ENCODE assay signal across 8 mouse cellular contexts in the genomic region with DNA sequence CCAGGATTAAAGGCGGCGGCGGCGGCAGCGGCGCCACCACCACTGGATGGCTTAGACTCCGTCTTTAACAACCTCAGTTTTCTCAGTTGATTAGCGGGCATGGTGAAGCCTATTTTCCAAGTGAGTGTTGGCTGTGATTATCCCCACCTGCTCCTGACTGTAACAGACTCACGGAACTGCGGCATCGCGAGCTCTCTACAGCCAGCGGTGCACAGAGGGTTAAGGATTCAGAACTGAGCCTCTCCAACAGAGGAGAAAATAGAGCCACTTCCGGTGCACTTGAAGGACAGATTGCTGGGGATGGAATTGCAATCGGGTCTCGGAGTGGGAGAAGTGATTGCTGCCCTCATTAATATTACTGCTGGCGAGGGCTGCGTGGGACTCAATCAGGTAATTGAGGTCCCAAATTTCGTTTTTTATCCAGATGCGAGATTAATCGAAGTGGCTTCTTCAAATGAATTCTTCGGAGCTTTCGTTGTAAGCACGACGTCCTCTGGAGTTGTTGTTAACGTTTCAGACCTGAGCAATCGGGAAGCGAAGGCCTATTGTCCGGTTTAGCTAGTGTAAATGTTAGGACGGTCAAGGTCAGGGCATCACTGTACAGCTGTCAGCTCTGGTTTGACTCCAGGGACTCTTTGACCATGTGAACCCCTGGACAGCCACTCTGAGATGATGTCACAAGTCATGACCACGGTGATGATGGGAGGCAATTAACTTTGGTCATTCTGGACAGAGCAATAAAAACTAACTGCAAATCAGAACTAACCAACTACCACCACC.
DNase-seq lines count a peak whose midpoint lies in the region; ATAC-seq lines count a peak whose summit lies in the region.

No protein-coding gene starts in this region.

- H3K9me3 ChIP-seq in heart, embryonic 15.5 days (replicated peaks) = no peaks in the 10 kb centered on the region
- H3K9me3 ChIP-seq in liver, embryonic 16.5 days (replicated peaks; ENCODE audit: control insufficient read depth, low read length) = no peaks in the 10 kb centered on the region

- no peaks in the 10 kb centered on the region for H3K36me3 ChIP-seq in heart, embryonic 15.5 days
- H3K36me3 ChIP-seq in liver, embryonic 16.5 days (ENCODE audit: control insufficient read depth, insufficient read depth) = no peaks in the 10 kb centered on the region

- H3K9ac ChIP-seq in heart, embryonic 15.5 days = peak overlapping the region; percentile 23; the same call in 1 of the 2 replicates
- H3K9ac ChIP-seq in liver, embryonic 16.5 days (ENCODE audit: low read depth, low read length) = no peak overlapping the region

- DNase-seq in embryo, embryonic 10 days (ENCODE audit: low spot score) = peak; percentile 53
- DNase-seq in embryo, embryonic 9.5 days (ENCODE audit: extremely low spot score) = no peak
- peak; percentile 58 for DNase-seq in ZHBTc4 (ENCODE audit: low read depth, low spot score)
- no peak for DNase-seq in right cerebral cortex, postnatal 4 days
- no peak for DNase-seq in T-cell, adult 2 months (ENCODE audit: low spot score)
- no peak for DNase-seq in layer of hippocampus, adult 9-11 months

- H3K27ac ChIP-seq in heart, embryonic 15.5 days = peak overlapping the region; percentile 23
- no peak overlapping the region for H3K27ac ChIP-seq in liver, embryonic 16.5 days (ENCODE audit: low read length)

- ATAC-seq in heart, embryonic 15.5 days (replicated peaks; ENCODE audit: insufficient number of reproducible peaks, insufficient read depth, low FRiP score, low read depth) = no peak
- ATAC-seq in liver, embryonic 16.5 days (ENCODE audit: low read depth) = no peak

- H3K4me1 ChIP-seq in heart, embryonic 15.5 days (replicated peaks) = peaks cover 10% of the 10 kb centered on the region
- no peaks in the 10 kb centered on the region for H3K4me1 ChIP-seq in liver, embryonic 16.5 days (ENCODE audit: control insufficient read depth, low read depth, low read length)

- peak overlapping the region; percentile 56 for H3K4me2 ChIP-seq in heart, embryonic 15.5 days
- 0 out of 2 replicates have a peak overlapping the region, but pooled peaks have one; percentile 2 for H3K4me2 ChIP-seq in liver, embryonic 16.5 days (ENCODE audit: low read depth, low read length)

- H3K4me3 ChIP-seq in heart, embryonic 15.5 days = peak overlapping the region; percentile 37
- no peak overlapping the region for H3K4me3 ChIP-seq in liver, embryonic 16.5 days (ENCODE audit: low read depth, low read length)

- no peaks in the 10 kb centered on the region for H3K27me3 ChIP-seq in heart, embryonic 15.5 days
- no peaks in the 10 kb centered on the region for H3K27me3 ChIP-seq in liver, embryonic 16.5 days (ENCODE audit: control insufficient read depth, insufficient read depth, low read depth, low read length)

- 41% methylated on average over 31 of the region's 31 CpGs for WGBS in heart, embryonic 15.5 days
- WGBS in liver, embryonic 16.5 days (ENCODE audit: insufficient replicate concordance) = 50% methylated on average over 31 of the region's 31 CpGs

Comparison
In these comparisons a context has a peak if more than half of its experiments do, and no peak if none do; other contexts are left out.
1. DNase-seq: peak in embryo, embryonic 10 days (single experiment) and ZHBTc4 (single experiment); none in embryo, embryonic 9.5 days (single experiment), right cerebral cortex, postnatal 4 days (single experiment), T-cell, adult 2 months (single experiment) and layer of hippocampus, adult 9-11 months (single experiment).